Mouse (Mus musculus) embryonic fibroblast, embryonic 13.5 days (primary cell): ENCODE data around the gene Nthl1.

Source experiments
- CTCF ChIP-seq: IDR thresholded peaks from 2 replicates; pipeline ENCODE4 v1.5.1; 2011; ENCODE audit warnings: mild to moderate bottlenecking, control low read depth, low read length, moderate library complexity, borderline replicate concordance; ENCODE audit not compliant: insufficient read depth
- POLR2A ChIP-seq: IDR thresholded peaks from 2 replicates; pipeline ENCODE4 v1.6.1; 2011; ENCODE audit warnings: low read depth, mild to moderate bottlenecking, control low read depth, low read length, moderate library complexity

DNA sequence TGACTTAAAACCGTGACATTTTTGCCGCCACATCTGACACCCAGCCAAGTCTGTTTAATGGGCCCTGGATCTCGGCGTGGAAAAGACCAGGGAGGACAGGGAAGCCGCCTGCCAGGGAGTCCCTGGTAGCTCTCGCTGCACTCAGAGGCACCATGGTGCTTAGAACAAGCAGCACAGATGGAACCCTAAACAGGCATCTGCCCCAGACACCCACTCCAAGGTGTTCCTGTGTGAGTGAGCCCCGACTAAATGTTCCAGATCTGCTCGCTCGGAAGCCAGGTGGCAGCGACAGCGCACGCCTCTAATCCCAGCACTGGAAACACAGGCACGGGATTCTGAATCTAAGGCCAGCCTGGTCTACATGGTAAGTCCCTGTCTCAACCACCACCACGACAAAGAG, 2.4 kb upstream of the Nthl1 start:
- TF ChIP-seq CTCF (no peak), POLR2A (no peak)
